Mouse (Mus musculus) bone marrow, adult 2 months (tissue): Measurements from ENCODE around the gene Cebpg. TPM values are rescaled to one million over a fixed set of nuclear protein-coding genes. Genes with fewer than 3 reads are reported as not detected.
A peak's percentile ranks its signal among the peaks of the same experiment; 100 is the strongest.

ENCODE experiments used
- H3K27ac ChIP-seq: fragments of 200-500 bp; 2 replicates; pipeline ENCODE4 v1.5.1; 2012; ENCODE audit warnings: low read depth, mild to moderate bottlenecking, control low read depth, inconsistent platforms, low read length; ENCODE audit not compliant: control insufficient read depth, poor library complexity, insufficient read depth
- H3K4me1 ChIP-seq: fragments of 200-500 bp; 2 replicates; pipeline ENCODE4 v1.6.1; 2011; ENCODE audit warnings: low read length; ENCODE audit not compliant: control insufficient read depth, insufficient read depth
- H3K4me3 ChIP-seq: fragments of 200-500 bp; replicated peaks from 2 replicates; pipeline ENCODE3; 2011; ENCODE audit warnings: mild to moderate bottlenecking, low read depth, low read length, control low read depth; ENCODE audit not compliant: control insufficient read depth
- CTCF ChIP-seq: fragments of 200-500 bp; IDR thresholded peaks from 2 replicates; pipeline ENCODE4 v1.5.1; 2011; ENCODE audit warnings: low read length, control low read depth; ENCODE audit not compliant: control insufficient read depth, insufficient read depth
- POLR2A ChIP-seq: fragments of 200-500 bp; IDR thresholded peaks from 2 replicates; pipeline ENCODE4 v1.6.1; 2011; ENCODE audit warnings: low read depth, mild to moderate bottlenecking, control low read depth, low read length, borderline replicate concordance; ENCODE audit not compliant: control insufficient read depth
- WGBS: fragments of 180-500 bp; shearing (Covaris S2); methylation state at CpG from one replicate; pipeline ENCODE4 v1.1.7; 2018; 5-methylcytosine and 5-hydroxymethylcytosine counted together
- polyA plus RNA-seq: library from polyadenylated mRNA; stranded (reverse); fragments of >200 nt; gene quantifications from 2 replicates; pipeline ENCODE4 v1.2.4, GENCODE M21; 2011; ENCODE audit warnings: low replicate concordance; ENCODE audit not compliant: missing spikeins, insufficient read depth, insufficient read length

Gene Cebpg
- polyA plus RNA-seq, 1 experiment = 18.2 TPM

DNA sequence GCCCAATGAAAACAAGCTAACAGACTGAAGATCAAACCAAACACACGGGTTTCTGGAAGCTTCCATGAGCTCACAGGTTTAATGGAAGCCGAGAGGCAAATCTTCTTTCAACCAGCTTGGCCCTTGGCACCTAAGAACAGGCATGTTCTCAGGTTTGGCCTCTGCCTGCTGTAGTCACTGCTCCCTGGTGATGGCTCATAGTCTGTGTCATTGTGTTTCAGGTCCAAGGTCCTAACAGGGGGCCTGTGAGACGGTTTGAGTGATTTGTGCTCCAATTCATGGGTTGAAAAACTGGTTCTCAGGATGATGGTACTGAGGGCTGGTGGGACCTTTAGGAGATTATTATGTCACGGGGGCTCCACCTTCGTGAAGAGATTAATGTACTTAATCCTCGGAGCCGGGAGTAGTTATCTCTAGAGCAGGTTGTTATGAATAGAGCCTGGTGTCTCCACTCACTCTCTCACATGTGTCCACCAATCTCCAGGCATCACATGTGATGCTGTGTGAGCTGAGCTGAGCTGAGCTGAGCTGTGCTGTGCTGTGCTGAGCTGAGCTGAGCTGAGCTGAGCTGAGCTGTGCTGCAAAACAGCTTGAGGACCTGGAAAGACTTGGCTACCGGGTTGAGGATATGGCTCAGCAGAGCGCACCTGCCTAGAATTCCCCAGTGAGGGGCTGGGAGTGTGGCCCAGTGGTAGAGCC, 25.2 kb upstream of the Cebpg start:
- WGBS = 69% methylated on average over 9 of the region's 9 CpGs
- Histone ChIP-seq H3K27ac (no peak overlapping the region; the same call in 1 of the 2 replicates), H3K4me3 (no peak overlapping the region)

DNA sequence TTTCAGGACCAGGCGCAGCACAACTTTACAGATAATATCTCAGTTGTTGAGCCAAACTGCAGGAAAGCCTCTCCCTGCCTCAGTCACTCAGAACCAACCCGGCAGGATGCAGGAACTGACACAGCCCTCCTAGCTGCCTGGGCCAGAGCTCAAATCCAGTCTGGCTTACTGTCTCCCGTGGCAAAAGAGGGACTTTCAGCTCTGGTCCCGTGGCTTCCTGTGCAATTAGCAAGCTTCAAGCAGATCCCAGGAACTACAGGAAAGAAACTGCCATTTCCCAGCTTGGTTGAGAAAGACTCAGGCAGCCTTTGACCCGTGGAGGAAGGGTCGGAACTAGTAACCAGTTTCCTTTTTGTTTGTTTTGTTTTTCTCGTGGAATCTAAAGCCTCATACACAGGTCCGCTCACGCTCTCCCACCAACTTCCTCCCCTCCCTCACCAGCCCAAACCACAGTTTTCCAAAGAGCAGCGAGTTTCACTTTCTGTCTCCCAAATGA, 24.5 kb upstream of the Cebpg start:
- TF ChIP-seq POLR2A (no peak), CTCF (no peak)
- H3K4me3 ChIP-seq = peak overlapping the region; percentile 14
- 6% methylated on average over 10 of the region's 10 CpGs for WGBS
- H3K4me1 ChIP-seq = no peaks in the 10 kb centered on the region; the same call in 1 of the 2 replicates
- peak overlapping the region; percentile 6; the same call in 1 of the 2 replicates for H3K27ac ChIP-seq

More for the DNA sequence above, 25.2 kb upstream of the Cebpg start:
- H3K4me1 ChIP-seq = no peaks in the 10 kb centered on the region; the same call in 1 of the 2 replicates
- TF ChIP-seq POLR2A = no peak
- no peak for TF ChIP-seq CTCF

GRCm38 (mm10) chr7:35076645-35077044, 20.3 kb upstream of the Cebpg start:
- no peak overlapping the region for H3K4me3 ChIP-seq
- no peaks in the 10 kb centered on the region; the same call in 1 of the 2 replicates for H3K4me1 ChIP-seq
- 67% methylated on average over 5 of the region's 5 CpGs for WGBS
- no peak overlapping the region for H3K27ac ChIP-seq
- no peak for TF ChIP-seq CTCF
- no peak for TF ChIP-seq POLR2A

DNA sequence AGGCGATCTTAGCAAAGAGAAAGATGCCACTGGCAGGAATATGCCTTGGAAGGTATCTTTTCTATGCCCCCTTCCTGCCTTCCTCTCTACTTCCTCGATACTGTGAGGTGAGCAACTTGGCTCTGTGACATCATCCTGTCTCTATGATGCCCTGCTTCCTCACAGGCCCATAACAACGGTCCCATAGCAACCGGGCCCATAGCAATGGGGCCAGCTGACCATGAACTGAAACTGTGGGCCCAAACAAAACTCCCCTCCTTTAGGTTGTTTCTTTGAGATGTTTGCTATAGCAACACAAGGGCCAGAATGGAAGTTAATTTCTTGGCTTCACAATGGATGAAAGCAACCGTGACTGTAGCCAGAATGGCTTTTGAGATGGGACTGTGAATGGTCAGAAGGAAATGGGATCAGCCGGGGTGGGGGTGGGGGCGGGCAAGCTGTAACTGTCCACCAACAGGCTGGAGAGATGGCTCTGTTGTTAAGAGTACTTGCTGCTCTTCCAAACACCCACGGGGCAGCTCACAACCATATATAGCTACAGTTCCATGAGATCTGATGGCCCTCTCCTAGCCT, 10.4 kb upstream of the Cebpg start:
- WGBS = 79% methylated on average over 8 of the region's 8 CpGs
- no peaks in the 10 kb centered on the region; the same call in none of the 2 replicates for H3K4me1 ChIP-seq
- no peak overlapping the region for H3K27ac ChIP-seq
- no peak overlapping the region for H3K4me3 ChIP-seq
- TF ChIP-seq CTCF = no peak
- TF ChIP-seq POLR2A = no peak

DNA sequence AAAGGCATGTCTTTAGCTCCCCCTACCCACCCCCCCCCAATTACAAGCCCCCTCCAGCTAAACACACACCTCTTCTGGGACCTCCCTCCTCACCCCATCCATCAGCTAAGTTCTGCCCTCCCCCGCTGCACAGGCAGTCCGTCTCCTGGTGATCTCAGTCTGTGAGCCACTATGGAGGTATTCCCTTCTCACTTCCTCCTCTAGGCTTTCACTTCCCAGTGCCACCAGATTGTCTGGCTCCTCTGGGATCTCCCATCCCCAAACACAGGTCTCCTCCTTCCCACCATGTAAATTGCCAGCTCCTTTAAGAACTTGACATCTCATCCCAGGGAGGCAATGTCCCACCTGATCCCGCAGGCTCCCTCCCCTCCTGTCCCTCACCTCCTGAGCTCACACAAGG, 9.6 kb upstream of the Cebpg start:
- no peak overlapping the region for H3K4me3 ChIP-seq
- H3K27ac ChIP-seq = no peak overlapping the region
- TF ChIP-seq CTCF = no peak
- TF ChIP-seq POLR2A = no peak
- WGBS = 73% methylated on average over 3 of the region's 3 CpGs
- H3K4me1 ChIP-seq = no peaks in the 10 kb centered on the region; the same call in none of the 2 replicates

GRCm38 (mm10) chr7:35064286-35065258, 8.2 kb upstream of the Cebpg start:
- Histone ChIP-seq H3K27ac (peak overlapping the region; percentile 62), H3K4me3 (no peak overlapping the region), H3K4me1 (no peaks in the 10 kb centered on the region; the same call in none of the 2 replicates)
- TF ChIP-seq CTCF (no peak), POLR2A (no peak)
- WGBS = 46% methylated on average over 14 of the region's 14 CpGs

GRCm38 (mm10) chr7:35059467-35059866, 3.1 kb upstream of the Cebpg start:
- WGBS = 75% methylated on average over 5 of the region's 5 CpGs
- TF ChIP-seq CTCF (no peak), POLR2A (no peak)
- Histone ChIP-seq H3K4me3 (no peak overlapping the region), H3K27ac (no peak overlapping the region), H3K4me1 (no peaks in the 10 kb centered on the region; the same call in none of the 2 replicates)

DNA sequence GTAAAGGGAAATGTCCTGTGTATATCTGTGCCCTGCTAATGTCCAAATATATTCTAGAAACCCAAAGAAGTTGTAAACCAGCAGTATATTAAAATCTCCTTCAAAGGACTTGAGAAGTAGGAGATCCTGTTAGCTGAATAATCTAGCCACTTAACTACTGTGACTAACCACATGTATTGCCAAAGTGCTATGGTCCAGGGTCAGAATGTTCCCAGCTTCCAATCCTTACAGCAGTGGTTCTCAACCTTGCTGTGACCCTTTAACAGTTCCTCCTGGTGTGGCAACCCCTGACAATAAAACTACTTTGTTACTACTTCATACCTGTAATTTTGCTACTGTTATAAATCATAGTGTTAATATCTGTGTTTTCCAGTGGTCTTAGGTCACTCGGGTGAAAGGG, 2.0 kb upstream of the Cebpg start:
- Histone ChIP-seq H3K4me3 (no peak overlapping the region), H3K27ac (no peak overlapping the region), H3K4me1 (no peaks in the 10 kb centered on the region; the same call in 1 of the 2 replicates)
- WGBS = 78% methylated on average over 1 of the region's 1 CpGs
- TF ChIP-seq CTCF (no peak), POLR2A (no peak)
